Mouse (Mus musculus) liver, embryonic 14.5 days (tissue): ENCODE data around the gene Phtf2. TPM values are rescaled to one million over a fixed set of nuclear protein-coding genes. Genes with fewer than 3 reads are reported as not detected.

Experiments
- ATAC-seq: fragments of 200-750 bp; cut with Nextera tagmentation; 2 replicates; pipeline ENCODE4 v1.8.0; 2017; ENCODE audit warnings: moderate number of reproducible peaks, mild to moderate bottlenecking, moderate library complexity; ENCODE audit not compliant: insufficient read depth
- DNase-seq, 3 experiments: peaks; one replicate each; pipeline ENCODE4 v3.0.0-alpha.2; 2012 to 2013; ENCODE audit warnings: low read depth in 3 of 3, low spot score in 3 of 3
- H3K27ac ChIP-seq: fragments of 300-500 bp; sonication (generic); 2 replicates; pipeline ENCODE4 v1.5.1; 2014; ENCODE audit warnings: moderate library complexity, mild to moderate bottlenecking, control low read depth, inconsistent platforms
- H3K27me3 ChIP-seq: fragments of 300-500 bp; sonication (generic); 2 replicates; pipeline ENCODE4 v1.6.1; 2014; ENCODE audit warnings: mild to moderate bottlenecking, low read length, moderate library complexity; ENCODE audit not compliant: control insufficient read depth, insufficient read depth
- H3K36me3 ChIP-seq: fragments of 300-500 bp; sonication (generic); replicated peaks from 2 replicates; pipeline ENCODE4 v1.6.1; 2014; ENCODE audit warnings: low read depth; ENCODE audit not compliant: control insufficient read depth, insufficient read depth
- H3K4me1 ChIP-seq, 2 experiments: fragments of 200-500 bp in 1 of 2; fragments of 300-500 bp in 1 of 2; sonication (generic) in 1 of 2; replicated peaks; 2 replicates each; pipeline ENCODE4 v1.6.1; 2012 to 2014; ENCODE audit warnings: antibody characterized with exemption in 1 of 2, inconsistent platforms in 1 of 2, low read length in 1 of 2; ENCODE audit not compliant: control insufficient read depth in 2 of 2, insufficient read depth in 2 of 2
- H3K4me2 ChIP-seq: fragments of 300-500 bp; sonication (generic); 2 replicates; pipeline ENCODE4 v1.6.1; 2014; ENCODE audit warnings: low read depth, mild to moderate bottlenecking, control low read depth, moderate library complexity
- H3K4me3 ChIP-seq, 2 experiments: fragments of 200-500 bp in 1 of 2; fragments of 300-500 bp in 1 of 2; sonication (generic) in 1 of 2; 2 replicates each; pipeline ENCODE4 v1.5.1; 2012 to 2014; ENCODE audit warnings: low read depth in 2 of 2, low read length in 2 of 2, mild to moderate bottlenecking in 2 of 2, control low read depth in 1 of 2, inconsistent platforms in 1 of 2, moderate library complexity in 1 of 2; ENCODE audit not compliant: insufficient read depth in 1 of 2
- H3K9ac ChIP-seq: fragments of 300-500 bp; sonication (generic); replicated peaks from 2 replicates; pipeline ENCODE4 v1.6.1; 2014; ENCODE audit warnings: mild to moderate bottlenecking, control low read depth, moderate library complexity
- H3K9me3 ChIP-seq: fragments of 300-500 bp; sonication (generic); 2 replicates; pipeline ENCODE4 v1.6.1; 2016; ENCODE audit warnings: low read length, mixed read lengths; ENCODE audit not compliant: control insufficient read depth
- CTCF ChIP-seq: IDR thresholded peaks from 2 replicates; pipeline ENCODE4 v1.5.1; 2016; ENCODE audit warnings: antibody characterized with exemption, low read depth, control low read depth
- EP300 ChIP-seq: IDR thresholded peaks from 2 replicates; pipeline ENCODE4 v1.6.1; 2016; ENCODE audit warnings: antibody characterized with exemption, low read depth
- WGBS: fragments of 180-500 bp; shearing (Covaris S2); extraction: QIAGEN DNeasy Blood & Tissue Kit; methylation state at CpG from one replicate; pipeline ENCODE4 v1.1.7; 2014; ENCODE audit not compliant: insufficient replicate concordance; 5-methylcytosine and 5-hydroxymethylcytosine counted together
- polyA plus RNA-seq, 2 experiments: library from polyadenylated mRNA; depleted of rRNA in 1 of 2; stranded (reverse) in 1 of 2; unstranded in 1 of 2; fragments of >200 nt; fragmentation: Nextera tagmentation in 1 of 2; extraction: Ambion mirVana in 1 of 2; gene quantifications; 2 replicates each; pipeline versions ENCODE4 v1.2.1 to v1.2.3; 2012 to 2014

The Phtf2 gene
- polyA plus RNA-seq (2012; rRNA removed) (2.0 and 2.9 TPM in 2 replicates), polyA plus RNA-seq (2014; fragmentation: Nextera tagmentation; extraction: Ambion mirVana) (5.5 and 6.6 TPM in 2 replicates)

- TF ChIP-seq CTCF (0 out of 2 replicates have a peak, but pooled peaks have one; percentile 2), EP300 (no peak)
- H3K9ac ChIP-seq = peak within 1 kb of the TSS; percentile 93
- ATAC-seq (peak; percentile 97), DNase-seq (peak; percentile 99)
- no peaks in the 10 kb centered on the region; the same call in 1 of the 2 replicates for H3K36me3 ChIP-seq
- peak within 1 kb of the TSS; percentile 86 for H3K27ac ChIP-seq
- no peaks in the 10 kb centered on the region for H3K27me3 ChIP-seq
- peak within 1 kb of the TSS; percentile 70 to 84 for H3K4me3 ChIP-seq
- WGBS = under 1% methylated on average over 77 of the region's 94 CpGs
- peaks cover 12 to 20% of the 10 kb centered on the region in 2 experiments for H3K4me1 ChIP-seq
- H3K4me2 ChIP-seq = peak within 1 kb of the TSS; percentile 99
- no peaks in the 10 kb centered on the region for H3K9me3 ChIP-seq
Observed at GRCm38 (mm10) chr5:20881915-20882800, at the start of gene Phtf2, which contains the start of gene Tmem60. TSS of gene Phtf2 (minus strand) at chr5:20882124. TSS of gene Tmem60 (plus strand) at chr5:20882191.

- WGBS = 24% methylated on average over 3 of the region's 3 CpGs
- H3K4me1 ChIP-seq = peaks cover 24 to 40% of the 10 kb centered on the region in 2 experiments
- no peak overlapping the region for H3K4me3 ChIP-seq
- peak in 1 of 3 experiments; percentile 54 for DNase-seq
- H3K27ac ChIP-seq = peak overlapping the region; percentile 29; the same call in 1 of the 2 replicates
- no peak overlapping the region for H3K9ac ChIP-seq
- no peaks in the 10 kb centered on the region for H3K27me3 ChIP-seq
- H3K36me3 ChIP-seq = no peaks in the 10 kb centered on the region; the same call in 1 of the 2 replicates
- H3K4me2 ChIP-seq = peak overlapping the region; percentile 8
- no peaks in the 10 kb centered on the region for H3K9me3 ChIP-seq
- TF ChIP-seq EP300 = peak; percentile 44; the same call in 1 of the 2 replicates
- no peak for TF ChIP-seq CTCF
- peak; percentile 71 for ATAC-seq
Observed at GRCm38 (mm10) chr5:20931300-20931699, 49.4 kb upstream of the Phtf2 start.

GRCm38 (mm10) chr5:20930430-20930829 lies 48.5 kb upstream of the Phtf2 start:
- peaks cover 19 to 32% of the 10 kb centered on the region in 2 experiments for H3K4me1 ChIP-seq
- TF ChIP-seq CTCF = no peak
- no peak for TF ChIP-seq EP300
- H3K4me3 ChIP-seq = no peak overlapping the region
- ATAC-seq = peak; percentile 41; the same call in 1 of the 2 replicates
- no peak for DNase-seq
- H3K9me3 ChIP-seq = no peaks in the 10 kb centered on the region
- no peaks in the 10 kb centered on the region; the same call in 1 of the 2 replicates for H3K36me3 ChIP-seq
- H3K9ac ChIP-seq = no peak overlapping the region
- no peak overlapping the region; the same call in 1 of the 2 replicates for H3K27ac ChIP-seq
- no peaks in the 10 kb centered on the region for H3K27me3 ChIP-seq
- no peak overlapping the region for H3K4me2 ChIP-seq

GRCm38 (mm10) chr5:20929669-20930151 lies 47.8 kb upstream of the Phtf2 start:
- no peak for ATAC-seq
- Histone ChIP-seq H3K4me2 (no peak overlapping the region), H3K4me1 (peaks cover 19 to 28% of the 10 kb centered on the region in 2 experiments), H3K4me3 (no peak overlapping the region), H3K36me3 (no peaks in the 10 kb centered on the region; the same call in 1 of the 2 replicates), H3K27me3 (no peaks in the 10 kb centered on the region), H3K27ac (no peak overlapping the region), H3K9ac (no peak overlapping the region), H3K9me3 (no peaks in the 10 kb centered on the region)
- WGBS = 79% methylated on average over 6 of the region's 6 CpGs
- no peak for TF ChIP-seq CTCF
- TF ChIP-seq EP300 = no peak
- no peak for DNase-seq

GRCm38 (mm10) chr5:20925451-20925850 lies 43.5 kb upstream of the Phtf2 start:
- H3K4me1 ChIP-seq = peaks cover 7 to 9% of the 10 kb centered on the region in 2 experiments
- no peak overlapping the region for H3K9ac ChIP-seq
- no peaks in the 10 kb centered on the region for H3K9me3 ChIP-seq
- ATAC-seq (no peak), DNase-seq (no peak)
- no peaks in the 10 kb centered on the region for H3K27me3 ChIP-seq
- H3K4me2 ChIP-seq = no peak overlapping the region
- no peak overlapping the region for H3K27ac ChIP-seq
- peaks cover 3% of the 10 kb centered on the region; the same call in 1 of the 2 replicates for H3K36me3 ChIP-seq
- H3K4me3 ChIP-seq = no peak overlapping the region
- WGBS = 67% methylated on average over 3 of the region's 3 CpGs
- TF ChIP-seq EP300 (no peak), CTCF (no peak)
